Mouse (Mus musculus): ENCODE results near the gene Cby1.

The Cby1 gene

DNA sequence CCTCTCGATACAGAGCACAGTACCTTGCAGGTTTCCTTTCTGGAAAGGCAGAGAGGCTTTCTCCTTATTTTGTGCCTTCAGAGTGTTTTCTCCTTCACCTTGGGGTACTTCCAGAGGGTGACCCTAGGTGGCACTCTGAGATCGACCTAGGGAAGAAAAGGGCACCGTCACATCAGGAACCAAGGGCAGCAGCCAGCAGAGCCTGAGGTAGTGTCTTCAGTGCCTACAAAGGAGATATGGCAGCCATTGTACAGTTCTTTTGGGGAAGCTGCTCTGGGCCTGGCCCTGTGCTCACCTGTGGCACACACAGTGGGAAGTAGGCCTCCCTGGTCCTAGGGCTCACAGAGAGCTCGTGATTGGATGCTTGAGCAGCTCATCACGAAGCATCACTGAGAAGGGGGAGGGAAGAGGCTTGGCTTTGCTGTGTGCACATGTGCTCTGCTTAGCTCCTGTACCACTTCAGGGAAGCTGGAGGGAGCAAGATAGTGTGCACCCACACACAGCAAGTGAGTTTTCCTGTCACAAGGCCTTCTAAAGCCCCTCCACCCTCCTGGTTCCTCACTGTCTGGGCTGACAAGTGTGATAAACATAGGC lies 49.3 kb downstream of the Cby1 start:
- no peak for DNase-seq

DNA sequence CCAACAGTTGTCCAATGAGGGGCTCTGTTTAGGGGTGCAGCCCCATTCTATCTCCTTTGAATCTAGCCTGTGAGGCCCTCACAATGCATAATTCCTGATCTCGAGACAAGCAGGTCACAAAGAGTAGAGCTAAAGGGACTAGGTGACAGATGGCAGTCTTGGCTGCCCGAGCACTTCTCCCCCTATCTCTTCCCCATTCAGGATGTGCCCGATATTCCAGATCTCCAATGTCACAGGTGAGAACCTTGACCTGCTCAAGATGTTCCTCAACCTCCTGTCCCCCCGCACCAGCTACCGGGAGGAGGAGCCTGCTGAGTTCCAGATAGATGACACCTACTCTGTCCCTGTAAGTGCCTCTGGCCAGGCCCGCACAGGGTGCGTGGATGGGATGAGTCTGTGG lies 56.6 kb downstream of the Cby1 start:
- no peak for DNase-seq

DNA sequence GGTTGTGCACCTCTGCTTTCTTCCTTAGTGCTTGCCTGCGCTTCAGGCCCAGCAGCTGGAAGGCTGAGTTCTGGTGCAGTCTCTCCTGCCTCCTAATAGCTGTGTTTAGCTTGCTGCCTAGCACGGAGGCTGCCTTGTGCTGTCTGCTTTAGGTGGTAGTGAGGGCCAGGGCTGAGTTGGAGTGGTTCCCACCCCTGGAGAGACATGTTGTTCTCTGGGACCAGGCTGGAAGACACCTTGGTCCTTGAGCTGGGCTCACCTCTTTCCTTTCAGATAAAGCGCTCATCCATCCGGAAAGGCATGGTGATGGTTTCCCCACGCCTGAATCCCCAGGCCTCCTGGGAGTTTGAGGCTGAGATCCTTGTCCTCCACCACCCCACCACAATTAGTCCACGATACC lies 57.7 kb downstream of the Cby1 start:
- DNase-seq: no peak

Data from thymus, adult 18-20 months (tissue).